Mouse (Mus musculus) R1 (cell line): ENCODE measurements around the gene Cd28.

Source experiments
- DNase-seq: peaks from one replicate; pipeline ENCODE4 v3.0.0-alpha.2; 2018; ENCODE audit warnings: low read depth, low spot score

Cd28 gene

GRCm38 (mm10) chr1:60750201-60750765 lies 33.7 kb downstream of the Cd28 start:
- no peak for DNase-seq

GRCm38 (mm10) chr1:60751011-60751410 lies 34.4 kb downstream of the Cd28 start:
- DNase-seq, result no peak

GRCm38 (mm10) chr1:60752986-60753385 lies 36.4 kb downstream of the Cd28 start:
- no peak for DNase-seq

GRCm38 (mm10) chr1:60753981-60754380 lies 37.4 kb downstream of the Cd28 start:
- peak; percentile 27 for DNase-seq

GRCm38 (mm10) chr1:60755391-60756243 lies 39.0 kb downstream of the Cd28 start:
- no peak for DNase-seq

GRCm38 (mm10) chr1:60757631-60758030 lies 41.0 kb downstream of the Cd28 start:
- DNase-seq, result no peak

GRCm38 (mm10) chr1:60758226-60758625 lies 41.6 kb downstream of the Cd28 start:
- DNase-seq, result no peak

- DNase-seq, result no peak
Observed at GRCm38 (mm10) chr1:60759563-60760335, 43.1 kb downstream of the Cd28 start.

- no peak for DNase-seq
Observed at GRCm38 (mm10) chr1:60760475-60760874, 43.9 kb downstream of the Cd28 start.

GRCm38 (mm10) chr1:60761528-60762171 lies 45.0 kb downstream of the Cd28 start:
- no peak for DNase-seq

- DNase-seq, result no peak
Observed at GRCm38 (mm10) chr1:60762451-60762850, 45.9 kb downstream of the Cd28 start.

- peak; percentile 61 for DNase-seq
Observed at GRCm38 (mm10) chr1:60762916-60763315, 46.3 kb downstream of the Cd28 start.

- DNase-seq, result no peak
Observed at GRCm38 (mm10) chr1:60771771-60772170, 55.2 kb downstream of the Cd28 start.

GRCm38 (mm10) chr1:60773231-60773630 lies 56.6 kb downstream of the Cd28 start:
- no peak for DNase-seq

GRCm38 (mm10) chr1:60776166-60776565 lies 59.6 kb downstream of the Cd28 start:
- no peak for DNase-seq

- no peak for DNase-seq
Observed at GRCm38 (mm10) chr1:60776906-60777305, 60.3 kb downstream of the Cd28 start.

GRCm38 (mm10) chr1:60778465-60779115 lies 62.0 kb downstream of the Cd28 start:
- DNase-seq, result peak; percentile 32

GRCm38 (mm10) chr1:60779176-60779575 lies 62.6 kb downstream of the Cd28 start:
- no peak for DNase-seq

- DNase-seq, result no peak
Observed at GRCm38 (mm10) chr1:60781666-60782065, 65.1 kb downstream of the Cd28 start.

GRCm38 (mm10) chr1:60793717-60794116 lies 77.1 kb downstream of the Cd28 start:
- DNase-seq, result no peak

GRCm38 (mm10) chr1:60795677-60796205 lies 79.1 kb downstream of the Cd28 start:
- DNase-seq, result no peak
